Mouse (Mus musculus) c-Kit-positive CD71-positive TER-119-positive erythroid progenitor cells, embryonic 14.5 days (primary cell): ENCODE measurements around the gene Mgme1.

Source experiments
- DNase-seq: peaks from one replicate; pipeline ENCODE4 v3.0.0-alpha.2; 2013; ENCODE audit warnings: low spot score

The Mgme1 gene

GRCm38 (mm10) chr2:144264398-144265119 is 5.9 kb upstream of the Mgme1 start:
- no peak for DNase-seq

- DNase-seq = no peak
Observed at GRCm38 (mm10) chr2:144265120-144265488, 5.4 kb upstream of the Mgme1 start.

GRCm38 (mm10) chr2:144265916-144266683 is 4.4 kb upstream of the Mgme1 start:
- DNase-seq = no peak

- no peak for DNase-seq
Observed at GRCm38 (mm10) chr2:144267004-144267730, 3.3 kb upstream of the Mgme1 start.

- no peak for DNase-seq
Observed at GRCm38 (mm10) chr2:144267731-144268015, 2.8 kb upstream of the Mgme1 start.

GRCm38 (mm10) chr2:144268446-144269305 is 1.8 kb upstream of the Mgme1 start:
- no peak for DNase-seq

GRCm38 (mm10) chr2:144269306-144269650 is 1.2 kb upstream of the Mgme1 start:
- peak; percentile 44 for DNase-seq

GRCm38 (mm10) chr2:144269679-144270475 is 586 bp upstream of the Mgme1 start:
- DNase-seq = no peak

GRCm38 (mm10) chr2:144272088-144272487 is 1.6 kb downstream of the Mgme1 start:
- DNase-seq = no peak

GRCm38 (mm10) chr2:144274741-144275140 is 4.3 kb downstream of the Mgme1 start:
- DNase-seq = no peak

- no peak for DNase-seq
Observed at GRCm38 (mm10) chr2:144276885-144277284, 6.4 kb downstream of the Mgme1 start.

GRCm38 (mm10) chr2:144279742-144280141 is 9.3 kb downstream of the Mgme1 start:
- DNase-seq = no peak

- DNase-seq = no peak
Observed at GRCm38 (mm10) chr2:144280568-144280967, 10.1 kb downstream of the Mgme1 start.

GRCm38 (mm10) chr2:144281417-144281816 is 11.0 kb downstream of the Mgme1 start:
- no peak for DNase-seq

GRCm38 (mm10) chr2:144290321-144290720 is 19.9 kb downstream of the Mgme1 start:
- DNase-seq = no peak

GRCm38 (mm10) chr2:144291600-144292305 is 21.3 kb downstream of the Mgme1 start:
- DNase-seq = no peak

- DNase-seq = no peak
Observed at GRCm38 (mm10) chr2:144295145-144295735, 24.8 kb downstream of the Mgme1 start.

GRCm38 (mm10) chr2:144299749-144300669 is 29.5 kb downstream of the Mgme1 start:
- no peak for DNase-seq

GRCm38 (mm10) chr2:144301101-144301500 is 30.6 kb downstream of the Mgme1 start:
- DNase-seq = no peak
